Mouse (Mus musculus) neural tube, embryonic 10.5 days (tissue): ENCODE data around the gene Sos2.

Experiments used
- DNase-seq: peaks from one replicate; pipeline ENCODE4 v3.0.0-alpha.2; 2017; ENCODE audit warnings: low spot score; ENCODE audit errors: extremely low spot score

The Sos2 gene

GRCm38 (mm10) chr12:69681566-69682061, at the start of gene Sos2:
Gene Sos2 (minus strand): TSS chr12:69681852.
- peak; percentile 75 for DNase-seq

- no peak for DNase-seq
Measured at GRCm38 (mm10) chr12:69730306-69730705, 48.7 kb upstream of the Sos2 start.

- DNase-seq, result no peak
Measured at GRCm38 (mm10) chr12:69729246-69729645, 47.6 kb upstream of the Sos2 start.

- DNase-seq, result peak; percentile 96
Measured at GRCm38 (mm10) chr12:69724711-69725460, 43.2 kb upstream of the Sos2 start, which contains the start of the genes L2hgdh and Atp5s. Gene L2hgdh (minus strand): TSS chr12:69724873. Gene Atp5s (plus strand): TSS chr12:69724950.

- no peak for DNase-seq
Measured at GRCm38 (mm10) chr12:69724018-69724710, 42.5 kb upstream of the Sos2 start.

GRCm38 (mm10) chr12:69723376-69723775, 41.7 kb upstream of the Sos2 start:
- no peak for DNase-seq

- no peak for DNase-seq
Measured at GRCm38 (mm10) chr12:69722857-69723256, 41.2 kb upstream of the Sos2 start.

- no peak for DNase-seq
Measured at GRCm38 (mm10) chr12:69713628-69714027, 32.0 kb upstream of the Sos2 start.

- DNase-seq, result no peak
Measured at GRCm38 (mm10) chr12:69704799-69705458, 23.3 kb upstream of the Sos2 start.

- DNase-seq, result no peak
Measured at GRCm38 (mm10) chr12:69698352-69698751, 16.7 kb upstream of the Sos2 start.

- no peak for DNase-seq
Measured at GRCm38 (mm10) chr12:69696746-69697145, 15.1 kb upstream of the Sos2 start.

- DNase-seq, result no peak
Measured at GRCm38 (mm10) chr12:69693471-69693870, 11.8 kb upstream of the Sos2 start.

- no peak for DNase-seq
Measured at GRCm38 (mm10) chr12:69690714-69691113, 9.1 kb upstream of the Sos2 start.

- no peak for DNase-seq
Measured at GRCm38 (mm10) chr12:69689094-69689493, 7.4 kb upstream of the Sos2 start.

GRCm38 (mm10) chr12:69688368-69688767, 6.7 kb upstream of the Sos2 start:
- no peak for DNase-seq

- DNase-seq, result no peak
Measured at GRCm38 (mm10) chr12:69683537-69683936, 1.9 kb upstream of the Sos2 start.

- no peak for DNase-seq
Measured at GRCm38 (mm10) chr12:69682788-69683419, 1.3 kb upstream of the Sos2 start.

- peak; percentile 88 for DNase-seq
Measured at GRCm38 (mm10) chr12:69682065-69682787, 574 bp upstream of the Sos2 start.

GRCm38 (mm10) chr12:69680635-69681565, 752 bp downstream of the Sos2 start:
- DNase-seq, result peak; percentile 74

- DNase-seq, result no peak
Measured at GRCm38 (mm10) chr12:69676157-69676556, 5.5 kb downstream of the Sos2 start.
